Mouse (Mus musculus) duodenum, adult 2 months (tissue): ENCODE measurements around the gene Lgals3bp. TPM values are rescaled to one million over a fixed set of nuclear protein-coding genes. Genes with fewer than 3 reads are reported as not detected.

Experiments used
- polyA plus RNA-seq: library from polyadenylated mRNA; depleted of rRNA; stranded (reverse); fragments of >200 nt; gene quantifications from 2 replicates; pipeline ENCODE4 v1.2.3, GENCODE M21; 2012; ENCODE audit warnings: low replicate concordance; rRNA removed

Lgals3bp gene
- 449 and 760 TPM in 2 replicates for polyA plus RNA-seq

GRCm38 (mm10) chr11:118401760-118402280 lies at the start of gene Lgals3bp:
Lgals3bp (minus strand) TSS chr11:118402092.

GRCm38 (mm10) chr11:118427986-118428385 lies 26.1 kb upstream of the Lgals3bp start, which contains the start of gene C1qtnf1:
C1qtnf1 (plus strand) TSS chr11:118428203.

DNA sequence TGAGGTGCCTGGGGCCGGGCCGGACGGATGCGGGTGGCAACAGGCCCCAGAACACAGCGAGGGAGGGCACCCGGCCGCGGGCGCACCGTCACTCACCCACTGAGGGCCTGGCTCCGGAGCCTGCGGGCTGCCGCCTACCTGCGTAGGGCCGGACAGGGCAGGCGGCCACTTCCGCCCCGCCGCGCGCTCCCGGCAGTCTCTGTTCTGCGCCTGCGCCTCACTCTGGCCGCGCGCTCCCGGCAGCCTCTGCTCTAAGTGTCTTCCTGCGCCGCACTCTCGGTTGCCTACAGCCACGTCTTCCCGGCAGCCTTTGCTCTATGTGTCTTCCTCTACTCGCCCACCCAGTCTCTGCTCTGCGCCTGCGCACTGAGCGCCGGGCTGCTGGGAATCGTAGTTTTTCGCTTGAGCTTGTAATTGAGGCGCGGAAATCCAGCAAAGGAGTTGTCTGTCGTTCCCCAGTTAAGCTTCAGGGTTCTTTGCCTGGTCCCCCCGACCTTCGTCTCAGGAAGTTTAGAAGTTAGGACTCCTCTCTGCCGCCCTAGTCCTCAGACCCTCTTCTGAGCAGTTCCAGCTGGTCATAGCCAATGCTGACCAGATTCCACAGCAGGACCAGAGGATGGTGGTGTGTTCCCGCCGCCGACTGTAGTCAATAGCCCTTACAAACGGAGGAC lies 17.1 kb upstream of the Lgals3bp start, which contains the start of gene Cant1:
Gene Cant1, minus strand, starts transcription at position 253 of the 671 bp plus-strand sequence.

GRCm38 (mm10) chr11:118355640-118356039 lies 46.3 kb downstream of the Lgals3bp start, which contains the start of gene Timp2:
Timp2 (minus strand) TSS chr11:118355740.

Other genes starting within 250 kb of the Lgals3bp start
- gene Cyth1, start 153.5 kb downstream of the Lgals3bp start, polyA plus RNA-seq, result 8.5 and 16.5 TPM in 2 replicates
- 10.0 and 16.6 TPM in 2 replicates for gene Usp36, start 111.8 kb downstream of the Lgals3bp start, polyA plus RNA-seq
- 0.08 and 0.14 TPM in 2 replicates for gene Cep295nl, start 59.6 kb downstream of the Lgals3bp start, polyA plus RNA-seq
- gene Timp2, start 46.4 kb downstream of the Lgals3bp start, polyA plus RNA-seq, result 31.0 and 32.9 TPM in 2 replicates
- 122 and 162 TPM in 2 replicates for gene Cant1, start 17.0 kb upstream of the Lgals3bp start, polyA plus RNA-seq
- 4.5 TPM in 2 replicates for gene C1qtnf1, start 26.1 kb upstream of the Lgals3bp start, polyA plus RNA-seq
- gene Engase, start 74.7 kb upstream of the Lgals3bp start, polyA plus RNA-seq, result 30.6 and 33.4 TPM in 2 replicates